Mouse (Mus musculus) gastrocnemius, adult 2 months (tissue): ENCODE measurements at regions not wholly inside any gene's neighbourhood (a gene's known extent, or its start where the extent isn't known, plus 50 kb on each side); places are given as distances from the start of the nearest gene placed in this dataset.

Experiments
- DNase-seq: peaks from one replicate; pipeline ENCODE4 v3.0.0; 2022
- H3K27ac ChIP-seq: fragments of 200-600 bp; 2 replicates; pipeline ENCODE4 v1.8.1; 2022; ENCODE audit warnings: mild to moderate bottlenecking
- H3K4me3 ChIP-seq: fragments of 200-600 bp; 2 replicates; pipeline ENCODE4 v1.8.1; 2022; ENCODE audit warnings: mild to moderate bottlenecking, moderate library complexity
- CTCF ChIP-seq: fragments of 200-600 bp; IDR thresholded peaks from 2 replicates; pipeline ENCODE4 v1.8.1; 2022; ENCODE audit warnings: antibody characterized with exemption, mild to moderate bottlenecking, moderate library complexity
- intact Hi-C: fragments of 180-260 bp; cut with DNase I; formaldehyde crosslinking; loops from one replicate; pipeline ENCODE4 v1.15.1; 2025

- intact Hi-C loops = no loop called here
- Histone ChIP-seq H3K4me3 (no peak overlapping the region), H3K27ac (no peak overlapping the region)
- no peak for TF ChIP-seq CTCF
- no peak for DNase-seq
Measured at GRCm38 (mm10) chr6:98726605-98727144, 384.1 kb upstream of the Gm765 start.

DNA sequence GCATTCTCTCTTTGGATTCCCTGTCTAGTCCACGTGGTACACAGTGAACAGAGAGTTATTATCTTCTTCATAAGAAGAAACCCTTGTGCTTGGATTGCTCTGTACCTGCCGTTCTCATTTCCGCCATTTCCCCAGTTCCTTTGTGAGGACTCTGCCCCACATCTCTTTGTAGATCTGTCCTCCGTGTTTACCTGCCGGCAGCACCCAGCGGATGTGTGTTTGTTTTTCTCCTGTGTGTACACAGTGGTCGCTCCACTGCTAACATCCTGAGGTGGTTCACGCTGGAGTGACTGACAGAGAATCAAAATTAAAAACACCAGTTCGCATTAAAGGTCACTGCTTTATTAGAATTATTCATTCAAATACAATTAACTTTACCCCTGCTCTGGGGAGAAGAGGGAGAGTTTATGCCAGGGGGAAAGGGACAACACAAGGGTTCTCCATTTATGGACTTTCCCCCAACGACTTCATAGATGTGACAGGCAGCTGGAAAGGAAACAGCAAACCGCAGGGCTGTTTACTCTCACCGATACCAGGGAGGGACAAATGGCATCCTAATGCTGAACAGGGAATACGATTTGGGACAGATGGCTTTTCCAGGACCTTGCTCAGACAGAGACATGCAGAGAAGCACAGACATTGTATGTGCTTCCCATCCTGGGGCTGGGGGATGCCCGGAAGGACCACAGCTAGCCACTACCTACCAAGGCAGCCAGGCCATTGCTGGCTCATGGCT is 362.5 kb upstream of the Gm765 start:
- H3K4me3 ChIP-seq = no peak overlapping the region
- H3K27ac ChIP-seq = no peak overlapping the region
- intact Hi-C loops = no loop called here
- no peak for TF ChIP-seq CTCF
- no peak for DNase-seq

- DNase-seq = no peak
- no peak overlapping the region for H3K4me3 ChIP-seq
- intact Hi-C loops = no loop called here
- no peak overlapping the region for H3K27ac ChIP-seq
- TF ChIP-seq CTCF = no peak
Measured at GRCm38 (mm10) chr6:98697571-98697970, 355.0 kb upstream of the Gm765 start.

- DNase-seq = no peak
- TF ChIP-seq CTCF = no peak
- no peak overlapping the region for H3K4me3 ChIP-seq
- no peak overlapping the region for H3K27ac ChIP-seq
- intact Hi-C loops = no loop called here
Measured at GRCm38 (mm10) chr6:98693411-98693810, 350.9 kb upstream of the Gm765 start.

- no peak for TF ChIP-seq CTCF
- no peak for DNase-seq
- Histone ChIP-seq H3K27ac (no peak overlapping the region), H3K4me3 (no peak overlapping the region)
- intact Hi-C loops = no loop called here
Measured at GRCm38 (mm10) chr6:98690133-98690532, 347.6 kb upstream of the Gm765 start.

GRCm38 (mm10) chr6:98689395-98689794 is 346.8 kb upstream of the Gm765 start:
- intact Hi-C loops = no loop called here
- Histone ChIP-seq H3K4me3 (no peak overlapping the region), H3K27ac (no peak overlapping the region)
- no peak for TF ChIP-seq CTCF
- DNase-seq = no peak

DNA sequence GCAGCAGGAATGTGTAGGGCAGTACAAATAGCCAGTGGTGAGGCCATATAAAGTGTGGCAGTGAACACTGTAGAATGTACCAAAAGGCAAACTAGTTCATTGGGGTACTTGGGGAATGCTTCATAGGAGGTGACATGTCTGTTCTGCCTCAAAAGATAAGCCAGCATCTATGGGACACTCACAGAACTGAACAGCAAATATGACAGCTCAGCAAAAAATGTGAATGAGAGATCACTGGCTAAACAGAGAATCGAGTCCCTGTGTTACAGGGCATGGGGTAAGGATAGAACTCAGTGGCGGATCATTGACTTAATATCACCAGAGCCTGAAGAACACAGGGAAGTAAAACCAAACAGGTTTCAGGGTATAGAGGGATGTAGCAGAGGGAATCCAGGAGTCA is 346.1 kb upstream of the Gm765 start:
- H3K27ac ChIP-seq = no peak overlapping the region
- intact Hi-C loops = no loop called here
- DNase-seq = no peak
- no peak for TF ChIP-seq CTCF
- no peak overlapping the region for H3K4me3 ChIP-seq

DNA sequence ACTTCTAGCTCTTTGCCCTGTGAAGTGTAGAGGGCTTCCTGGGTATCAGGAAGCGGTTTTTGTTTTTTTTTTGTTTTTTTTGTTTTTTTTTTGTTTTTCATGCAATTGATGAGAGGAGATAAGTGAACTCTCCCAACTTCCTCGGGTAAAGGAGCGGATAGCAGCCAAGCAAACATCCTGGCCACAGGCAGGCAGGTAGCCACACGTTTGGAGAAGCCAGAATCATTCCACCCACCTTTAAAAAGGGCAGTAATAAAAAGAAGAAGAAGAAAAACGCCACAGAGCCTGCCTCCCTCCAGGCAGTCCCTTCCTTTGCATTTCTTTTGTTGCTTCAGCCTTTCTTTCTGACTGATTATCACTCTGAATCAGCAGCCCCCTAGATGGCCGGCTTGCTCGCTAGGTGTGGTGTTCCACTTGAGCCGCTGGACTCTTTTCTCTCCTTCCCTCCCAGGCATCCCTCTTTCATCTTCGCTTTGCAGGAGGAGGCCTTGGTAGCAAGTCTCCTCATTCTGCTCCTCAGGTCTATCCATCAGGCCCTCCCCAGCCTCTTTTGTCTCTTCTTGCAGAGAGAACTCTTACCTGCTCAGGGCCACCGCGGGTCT is 323.9 kb upstream of the Gm765 start:
- intact Hi-C loops = no loop called here
- DNase-seq = no peak
- Histone ChIP-seq H3K27ac (no peak overlapping the region), H3K4me3 (no peak overlapping the region)
- no peak for TF ChIP-seq CTCF

- DNase-seq = no peak
- no peak for TF ChIP-seq CTCF
- H3K4me3 ChIP-seq = no peak overlapping the region
- no peak overlapping the region for H3K27ac ChIP-seq
- intact Hi-C loops = no loop called here
Measured at GRCm38 (mm10) chr6:98651827-98652226, 309.3 kb upstream of the Gm765 start.

GRCm38 (mm10) chr6:98651315-98651714 is 308.8 kb upstream of the Gm765 start:
- no peak overlapping the region for H3K27ac ChIP-seq
- no peak for DNase-seq
- no peak for TF ChIP-seq CTCF
- intact Hi-C loops = no loop called here
- H3K4me3 ChIP-seq = no peak overlapping the region

DNA sequence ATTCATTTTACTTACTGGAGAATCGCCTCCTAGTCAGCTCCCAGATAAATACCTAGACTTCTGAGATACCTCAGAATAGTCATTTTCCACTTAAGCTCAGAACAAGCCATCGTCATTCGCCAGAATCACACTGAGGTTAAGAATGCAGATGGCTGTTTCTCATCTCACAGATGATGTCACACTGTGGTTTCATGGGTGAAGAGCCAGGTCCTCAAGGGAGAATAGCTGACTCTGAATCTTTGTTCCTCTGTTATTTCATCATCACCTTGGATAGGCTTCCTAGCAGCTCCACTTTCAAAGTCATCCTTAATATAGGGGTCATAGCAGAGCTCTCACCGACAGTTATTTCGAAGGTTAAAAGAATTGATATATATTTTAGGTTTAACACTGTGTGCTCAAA is 297.8 kb upstream of the Gm765 start:
- intact Hi-C loops = no loop called here
- Histone ChIP-seq H3K27ac (no peak overlapping the region), H3K4me3 (no peak overlapping the region)
- DNase-seq = no peak
- no peak for TF ChIP-seq CTCF

GRCm38 (mm10) chr6:98635816-98636215 is 293.3 kb upstream of the Gm765 start:
- TF ChIP-seq CTCF = no peak
- intact Hi-C loops = no loop called here
- H3K27ac ChIP-seq = no peak overlapping the region
- no peak overlapping the region for H3K4me3 ChIP-seq
- no peak for DNase-seq

GRCm38 (mm10) chr6:98632278-98633063 is 289.9 kb upstream of the Gm765 start:
- Histone ChIP-seq H3K27ac (no peak overlapping the region), H3K4me3 (no peak overlapping the region)
- intact Hi-C loops = no loop called here
- DNase-seq = no peak
- TF ChIP-seq CTCF = no peak
